Mouse (Mus musculus) midbrain, embryonic 10.5 days (tissue): Measurements from ENCODE around the gene Nfkbid. TPM values are rescaled to one million over a fixed set of nuclear protein-coding genes. Genes with fewer than 3 reads are reported as not detected.
A peak's percentile ranks its signal among the peaks of the same experiment; 100 is the strongest.

Experiments
- DNase-seq: peaks from one replicate; pipeline ENCODE4 v3.0.0-alpha.2; 2017; ENCODE audit warnings: low spot score
- H3K27ac ChIP-seq: fragments of 300-500 bp; sonication (generic); replicated peaks from 2 replicates; pipeline ENCODE4 v1.5.1; 2016; ENCODE audit warnings: mild to moderate bottlenecking
- H3K27me3 ChIP-seq: fragments of 300-500 bp; sonication (generic); 2 replicates; pipeline ENCODE4 v1.6.1; 2016; ENCODE audit warnings: low read depth, mild to moderate bottlenecking; ENCODE audit not compliant: poor library complexity, severe bottlenecking
- H3K36me3 ChIP-seq: fragments of 300-500 bp; sonication (generic); 2 replicates; pipeline ENCODE4 v1.6.1; 2016; ENCODE audit warnings: mild to moderate bottlenecking, moderate library complexity
- H3K4me1 ChIP-seq: fragments of 300-500 bp; sonication (generic); 2 replicates; pipeline ENCODE4 v1.6.1; 2016
- H3K4me3 ChIP-seq: fragments of 300-500 bp; sonication (generic); 2 replicates; pipeline ENCODE4 v1.5.1; 2016; ENCODE audit warnings: mild to moderate bottlenecking, moderate library complexity
- H3K9me3 ChIP-seq: fragments of 300-500 bp; sonication (generic); replicated peaks from 2 replicates; pipeline ENCODE4 v1.6.1; 2016; ENCODE audit warnings: mild to moderate bottlenecking
- WGBS: fragments of 180-500 bp; shearing (Covaris S2); methylation state at CpG from one replicate; pipeline ENCODE4 v1.1.7; 2016; 5-methylcytosine and 5-hydroxymethylcytosine counted together
- polyA plus RNA-seq: library from polyadenylated mRNA; unstranded; fragments of >200 nt; fragmentation: Nextera tagmentation; extraction: Ambion mirVana; gene quantifications from 2 replicates; pipeline ENCODE4 v1.2.1, GENCODE M21; 2016

Nfkbid gene
- polyA plus RNA-seq, 1 experiment from 2014 or later, result 1.4 TPM

DNA sequence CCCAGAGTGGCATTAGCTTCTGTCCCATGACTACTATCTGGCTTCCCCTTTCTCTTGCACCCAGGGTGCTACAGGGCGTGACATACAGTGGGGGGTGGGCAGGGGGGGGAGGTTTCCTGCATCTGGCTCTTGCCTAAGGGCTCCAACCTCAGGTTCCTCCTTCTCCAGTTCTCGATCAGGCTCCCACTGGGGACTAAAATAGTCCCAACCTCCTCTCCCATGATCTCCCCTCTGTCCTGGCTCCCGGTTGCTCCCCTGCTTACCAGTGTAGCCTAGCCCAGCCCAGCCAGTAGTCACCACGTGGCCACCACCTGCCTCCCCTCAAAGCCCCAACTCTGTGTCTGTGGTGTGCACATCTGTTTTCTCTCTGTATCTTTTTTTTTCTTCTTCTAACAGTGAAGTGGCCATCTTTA lies 8.8 kb upstream of the Nfkbid start:
- Histone ChIP-seq H3K4me3 (no peak overlapping the region), H3K4me1 (no peaks in the 10 kb centered on the region), H3K27me3 (no peaks in the 10 kb centered on the region), H3K27ac (no peak overlapping the region), H3K9me3 (no peaks in the 10 kb centered on the region), H3K36me3 (no peaks in the 10 kb centered on the region)
- WGBS, result 59% methylated on average over 4 of the region's 4 CpGs
- DNase-seq, result no peak

DNA sequence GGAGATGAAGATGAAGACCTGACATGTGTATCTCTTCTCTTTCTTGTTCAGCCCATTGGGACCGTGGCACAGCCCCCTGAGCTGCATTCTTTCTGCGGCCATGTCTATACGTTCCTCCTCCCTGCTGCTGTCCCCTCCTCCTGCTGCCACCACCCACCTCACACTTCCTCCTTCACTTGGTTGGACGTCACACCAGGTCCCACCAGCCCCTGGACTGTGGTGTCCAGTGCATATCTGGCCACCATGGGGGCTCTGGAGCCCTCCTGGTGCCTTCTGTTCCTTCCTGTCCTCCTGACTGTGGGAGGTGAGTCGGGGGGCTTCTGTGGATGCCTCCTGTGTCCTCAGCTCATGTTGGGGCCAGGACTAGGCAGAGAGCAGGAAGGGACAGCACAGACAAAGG lies 7.9 kb upstream of the Nfkbid start, which contains the start of gene Tyrobp:
TSS of gene Tyrobp (plus strand) at position 165 of the 400 bp plus-strand sequence.
- Histone ChIP-seq H3K4me3 (no peak within 1 kb of the TSS), H3K27me3 (no peaks in the 10 kb centered on the region), H3K4me1 (no peaks in the 10 kb centered on the region), H3K9me3 (no peaks in the 10 kb centered on the region), H3K36me3 (no peaks in the 10 kb centered on the region), H3K27ac (no peak within 1 kb of the TSS)
- DNase-seq, result no peak
- 74% methylated on average over 5 of the region's 5 CpGs for WGBS

- WGBS, result 81% methylated on average over 9 of the region's 9 CpGs
Measured at GRCm38 (mm10) chr7:30417856-30418255, 3.7 kb upstream of the Nfkbid start.

DNA sequence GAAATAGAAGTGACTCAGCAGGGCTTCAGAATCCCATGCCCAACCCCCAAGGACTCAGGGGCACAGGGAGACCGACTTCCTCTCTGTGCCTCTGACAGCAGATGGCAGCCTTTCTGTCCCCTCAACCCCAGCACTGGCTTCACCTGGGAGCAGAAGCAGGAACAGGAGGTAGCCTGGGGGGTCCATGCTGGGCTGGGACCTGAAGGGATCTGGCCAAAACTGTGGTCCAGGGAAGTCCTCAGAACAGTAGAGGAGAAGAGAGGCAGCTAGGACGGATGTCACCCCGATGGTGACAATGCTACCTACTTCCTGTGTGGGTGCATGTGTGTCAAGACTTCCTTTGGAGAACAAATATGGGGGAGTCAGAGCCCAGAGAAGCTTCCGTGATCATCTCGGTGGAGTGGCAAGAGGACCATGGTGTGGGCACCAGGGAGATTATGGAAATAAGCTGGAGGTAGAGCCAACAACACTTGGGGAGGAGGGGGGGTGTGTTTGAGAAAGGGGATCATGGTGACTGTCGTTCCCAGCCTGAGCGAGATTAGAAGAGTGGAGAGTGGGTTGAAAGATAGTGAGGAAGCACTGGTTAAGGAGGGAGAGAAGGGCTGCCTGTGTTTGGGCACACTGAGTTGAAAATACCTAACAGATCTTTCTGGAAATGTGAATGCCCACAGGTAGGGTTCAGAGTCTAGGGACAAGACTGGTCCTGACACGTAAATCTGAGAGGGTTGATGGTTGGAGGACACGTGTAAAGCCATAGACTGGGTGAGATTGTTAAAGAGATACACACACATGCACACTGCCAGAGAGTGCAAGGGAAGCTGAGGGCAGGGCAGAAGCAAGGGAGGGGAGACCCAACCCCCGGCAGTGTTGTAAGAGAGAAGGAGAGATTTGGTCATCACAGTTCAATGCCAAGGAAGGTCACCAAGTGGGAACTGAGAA lies 1.7 kb upstream of the Nfkbid start, which contains the start of gene Hcst:
TSS of gene Hcst (minus strand) at position 294 of the 939 bp plus-strand sequence.
- DNase-seq, result no peak
- no peaks in the 10 kb centered on the region for H3K36me3 ChIP-seq
- H3K27ac ChIP-seq, result no peak within 1 kb of the TSS
- H3K4me3 ChIP-seq, result no peak within 1 kb of the TSS
- 75% methylated on average over 10 of the region's 10 CpGs for WGBS
- peaks cover 24% of the 10 kb centered on the region for H3K4me1 ChIP-seq
- peaks cover 4% of the 10 kb centered on the region for H3K9me3 ChIP-seq
- H3K27me3 ChIP-seq, result peaks cover 42% of the 10 kb centered on the region

More at GRCm38 (mm10) chr7:30417856-30418255, 3.7 kb upstream of the Nfkbid start:
- Histone ChIP-seq H3K9me3 (peaks cover 4% of the 10 kb centered on the region), H3K36me3 (no peaks in the 10 kb centered on the region), H3K27ac (no peak overlapping the region), H3K27me3 (peaks cover 28% of the 10 kb centered on the region), H3K4me1 (peaks cover 18% of the 10 kb centered on the region), H3K4me3 (no peak overlapping the region)
- no peak for DNase-seq

DNA sequence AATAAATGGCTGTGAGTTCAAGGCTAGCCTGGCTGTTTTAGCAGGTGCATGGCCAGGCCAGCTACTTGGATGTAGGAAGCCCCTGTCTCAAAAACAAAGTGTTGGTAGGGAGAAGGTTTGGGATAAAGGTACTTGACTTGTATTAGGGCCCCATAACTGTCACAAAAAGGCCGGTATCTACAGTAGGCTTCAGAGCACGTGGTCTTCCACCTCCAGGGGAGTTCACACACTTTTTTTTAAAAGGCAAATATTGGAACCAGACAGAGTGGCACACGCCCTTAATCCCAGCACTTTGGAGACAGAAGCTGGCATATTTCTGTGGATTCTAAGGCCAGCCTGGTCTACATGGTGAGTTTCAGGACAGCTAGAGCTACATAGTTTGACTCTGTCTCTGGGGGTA lies 859 bp upstream of the Nfkbid start:
- H3K4me1 ChIP-seq, result peaks cover 24% of the 10 kb centered on the region
- 86% methylated on average over 3 of the region's 3 CpGs for WGBS
- no peak overlapping the region for H3K4me3 ChIP-seq

GRCm38 (mm10) chr7:30421890-30422435 lies 431 bp downstream of the Nfkbid start:
- Histone ChIP-seq H3K4me1 (peaks cover 24% of the 10 kb centered on the region), H3K4me3 (peak overlapping the region; percentile 63), H3K27ac (peak overlapping the region; percentile 69), H3K9me3 (peaks cover 4% of the 10 kb centered on the region), H3K27me3 (peaks cover 42% of the 10 kb centered on the region), H3K36me3 (peaks cover 16% of the 10 kb centered on the region)
- peak; percentile 87 for DNase-seq
- under 1% methylated on average over 45 of the region's 45 CpGs for WGBS

More for the DNA sequence above, 859 bp upstream of the Nfkbid start:
- Histone ChIP-seq H3K27me3 (peaks cover 42% of the 10 kb centered on the region), H3K27ac (no peak overlapping the region), H3K36me3 (peaks cover 7% of the 10 kb centered on the region), H3K9me3 (peaks cover 4% of the 10 kb centered on the region)
- no peak for DNase-seq

- H3K4me3 ChIP-seq, result peak overlapping the region; percentile 63
- WGBS, result 13% methylated on average over 9 of the region's 9 CpGs
- H3K36me3 ChIP-seq, result peaks cover 21% of the 10 kb centered on the region
- DNase-seq, result no peak
- peaks cover 4% of the 10 kb centered on the region for H3K9me3 ChIP-seq
- peak overlapping the region; percentile 69 for H3K27ac ChIP-seq
- peaks cover 42% of the 10 kb centered on the region for H3K27me3 ChIP-seq
- H3K4me1 ChIP-seq, result peaks cover 24% of the 10 kb centered on the region
Measured at GRCm38 (mm10) chr7:30422560-30422959, 1.0 kb downstream of the Nfkbid start.

DNA sequence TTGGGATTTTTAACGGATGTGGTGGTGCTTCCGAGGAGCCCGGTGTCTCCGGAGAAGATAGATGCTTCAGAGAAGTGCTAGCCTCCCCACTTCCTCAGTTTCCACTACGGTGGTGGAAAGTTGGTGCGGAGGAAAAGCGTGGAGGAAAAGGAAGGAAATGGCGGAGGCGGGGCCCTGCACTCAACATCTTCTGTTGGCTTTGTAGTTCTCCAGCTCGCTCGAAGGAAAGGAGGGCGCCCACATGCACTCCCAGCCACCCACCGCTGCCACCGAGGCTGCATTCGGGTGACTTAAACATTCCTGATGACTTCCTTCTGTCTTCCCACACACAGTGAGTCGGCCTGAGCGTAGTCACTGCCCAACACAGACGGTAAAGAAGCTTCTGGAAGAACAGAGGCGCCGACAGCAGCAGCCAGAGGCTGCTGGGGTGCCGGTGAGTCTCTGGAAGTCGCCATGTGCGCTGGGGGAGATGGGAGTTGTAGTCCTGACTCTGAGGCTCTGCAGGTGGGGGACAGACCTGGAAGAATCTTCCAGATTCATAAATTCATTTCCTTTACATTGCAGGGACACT lies 1.6 kb downstream of the Nfkbid start:
- peak overlapping the region; percentile 69; the same call in 1 of the 2 replicates for H3K27ac ChIP-seq

GRCm38 (mm10) chr7:30429327-30429726 lies 7.8 kb downstream of the Nfkbid start:
- Histone ChIP-seq H3K9me3 (no peaks in the 10 kb centered on the region), H3K36me3 (peaks cover 21% of the 10 kb centered on the region)

More for the DNA sequence above, 1.6 kb downstream of the Nfkbid start:
- 55% methylated on average over 23 of the region's 23 CpGs for WGBS
- Histone ChIP-seq H3K27me3 (peaks cover 42% of the 10 kb centered on the region), H3K36me3 (peaks cover 21% of the 10 kb centered on the region), H3K9me3 (peaks cover 4% of the 10 kb centered on the region), H3K4me3 (peak overlapping the region; percentile 63), H3K4me1 (peaks cover 24% of the 10 kb centered on the region)
- no peak for DNase-seq

GRCm38 (mm10) chr7:30430191-30430590 lies 8.7 kb downstream of the Nfkbid start:
- Histone ChIP-seq H3K4me3 (no peak overlapping the region), H3K9me3 (no peaks in the 10 kb centered on the region), H3K27ac (no peak overlapping the region), H3K36me3 (peaks cover 24% of the 10 kb centered on the region), H3K27me3 (peaks cover 2% of the 10 kb centered on the region), H3K4me1 (no peaks in the 10 kb centered on the region)
- no peak for DNase-seq
- WGBS, result 67% methylated on average over 2 of the region's 2 CpGs

More at GRCm38 (mm10) chr7:30429327-30429726, 7.8 kb downstream of the Nfkbid start:
- Histone ChIP-seq H3K4me1 (no peaks in the 10 kb centered on the region), H3K4me3 (no peak overlapping the region), H3K27ac (no peak overlapping the region), H3K27me3 (0 out of 2 replicates have a peak, but pooled peaks cover under 1% of the 10 kb centered on the region)
- no peak for DNase-seq

- Histone ChIP-seq H3K27me3 (peaks cover 18% of the 10 kb centered on the region), H3K4me3 (no peak overlapping the region), H3K36me3 (peaks cover 28% of the 10 kb centered on the region), H3K27ac (no peak overlapping the region), H3K9me3 (no peaks in the 10 kb centered on the region), H3K4me1 (no peaks in the 10 kb centered on the region)
- DNase-seq, result peak; percentile 45
- WGBS, result 16% methylated on average over 3 of the region's 3 CpGs
Measured at GRCm38 (mm10) chr7:30431793-30432192, 10.3 kb downstream of the Nfkbid start.

DNA sequence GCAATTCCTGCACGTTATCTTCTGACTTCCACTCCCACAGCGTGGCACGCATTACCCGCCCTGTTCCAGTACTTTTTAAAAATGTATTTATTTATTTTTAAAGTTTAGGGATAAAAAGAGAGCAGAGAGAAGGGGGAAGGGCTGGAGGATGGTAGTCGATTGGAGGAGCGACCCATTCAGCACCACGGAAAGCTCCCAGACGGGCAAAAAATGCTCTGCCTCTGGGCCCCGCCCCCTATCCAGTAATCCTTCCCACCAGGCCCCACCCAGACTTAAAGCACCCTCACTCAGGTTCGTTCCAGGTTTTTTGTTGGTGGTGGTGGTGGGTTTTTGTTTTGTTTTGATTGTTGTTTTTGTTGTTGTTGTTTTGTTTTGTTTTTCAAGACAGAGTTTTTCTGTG lies 12.7 kb downstream of the Nfkbid start:
- DNase-seq, result no peak
- H3K9me3 ChIP-seq, result no peaks in the 10 kb centered on the region
- H3K36me3 ChIP-seq, result peaks cover 44% of the 10 kb centered on the region
- H3K27me3 ChIP-seq, result peaks cover 33% of the 10 kb centered on the region
- WGBS, result 3% methylated on average over 10 of the region's 10 CpGs
- no peak overlapping the region for H3K4me3 ChIP-seq
- no peak overlapping the region for H3K27ac ChIP-seq
- no peaks in the 10 kb centered on the region for H3K4me1 ChIP-seq
